Mouse (Mus musculus) stomach, embryonic 16.5 days (tissue): ENCODE data around the gene Plcb1. TPM values are rescaled to one million over a fixed set of nuclear protein-coding genes. Genes with fewer than 3 reads are reported as not detected.

Source experiments
- ATAC-seq: fragments of 200-750 bp; cut with Nextera tagmentation; 2 replicates; pipeline ENCODE4 v1.8.0; 2017; ENCODE audit warnings: moderate number of reproducible peaks, moderate TSS enrichment; ENCODE audit not compliant: insufficient read depth, low FRiP score
- H3K27ac ChIP-seq: fragments of 300-500 bp; sonication (generic); 2 replicates; pipeline ENCODE4 v1.5.1; 2014; ENCODE audit warnings: low read length
- H3K27me3 ChIP-seq: fragments of 300-500 bp; sonication (generic); 2 replicates; pipeline ENCODE4 v1.6.1; 2014; ENCODE audit warnings: low read length, control low read depth, mixed read lengths; ENCODE audit not compliant: control insufficient read depth, insufficient read depth
- H3K36me3 ChIP-seq: fragments of 300-500 bp; sonication (generic); 2 replicates; pipeline ENCODE4 v1.6.1; 2014; ENCODE audit warnings: low read length; ENCODE audit not compliant: control insufficient read depth, insufficient read depth
- H3K4me1 ChIP-seq: fragments of 300-500 bp; sonication (generic); 2 replicates; pipeline ENCODE4 v1.6.1; 2014; ENCODE audit warnings: low read length, control low read depth, mixed read lengths; ENCODE audit not compliant: control insufficient read depth, insufficient read depth
- H3K4me2 ChIP-seq: fragments of 300-500 bp; sonication (generic); 2 replicates; pipeline ENCODE4 v1.6.1; 2014; ENCODE audit warnings: low read depth, low read length, mixed read lengths
- H3K4me3 ChIP-seq: fragments of 300-500 bp; sonication (generic); replicated peaks from 2 replicates; pipeline ENCODE4 v1.5.1; 2014; ENCODE audit warnings: mild to moderate bottlenecking, low read length
- H3K9ac ChIP-seq: fragments of 300-500 bp; sonication (generic); 2 replicates; pipeline ENCODE4 v1.6.1; 2014; ENCODE audit warnings: low read length
- H3K9me3 ChIP-seq: fragments of 300-500 bp; sonication (generic); replicated peaks from 2 replicates; pipeline ENCODE4 v1.6.1; 2016; ENCODE audit warnings: low read length, control low read depth; ENCODE audit not compliant: control insufficient read depth
- WGBS: fragments of 180-500 bp; shearing (Covaris S2); extraction: QIAGEN DNeasy Blood & Tissue Kit; methylation state at CpG from one replicate; pipeline ENCODE4 v1.1.7; 2014; 5-methylcytosine and 5-hydroxymethylcytosine counted together
- polyA plus RNA-seq: library from polyadenylated mRNA; unstranded; fragments of >200 nt; fragmentation: Nextera tagmentation; extraction: Ambion mirVana; gene quantifications from 2 replicates; pipeline ENCODE4 v1.2.1, GENCODE M21; 2015

Gene Plcb1
- polyA plus RNA-seq, 1 experiment from 2014 or later, result 11.9 TPM

GRCm38 (mm10) chr2:134894776-134895175, 108.9 kb downstream of the Plcb1 start:
- no peaks in the 10 kb centered on the region for H3K4me1 ChIP-seq
- H3K9ac ChIP-seq, result no peak overlapping the region
- no peak overlapping the region for H3K4me3 ChIP-seq
- H3K4me2 ChIP-seq, result no peak overlapping the region
- H3K27me3 ChIP-seq, result no peaks in the 10 kb centered on the region
- ATAC-seq, result no peak
- H3K27ac ChIP-seq, result no peak overlapping the region
- no peaks in the 10 kb centered on the region for H3K36me3 ChIP-seq
- 90% methylated on average over 4 of the region's 4 CpGs for WGBS
- no peaks in the 10 kb centered on the region for H3K9me3 ChIP-seq

GRCm38 (mm10) chr2:134896196-134896595, 110.3 kb downstream of the Plcb1 start:
- no peak overlapping the region for H3K4me2 ChIP-seq

GRCm38 (mm10) chr2:134897083-134897482, 111.2 kb downstream of the Plcb1 start:
- H3K9ac ChIP-seq, result no peak overlapping the region
- no peaks in the 10 kb centered on the region for H3K9me3 ChIP-seq
- no peak overlapping the region for H3K4me3 ChIP-seq
- no peak for ATAC-seq
- H3K27ac ChIP-seq, result no peak overlapping the region
- no peaks in the 10 kb centered on the region for H3K27me3 ChIP-seq
- H3K4me1 ChIP-seq, result no peaks in the 10 kb centered on the region
- H3K4me2 ChIP-seq, result no peak overlapping the region
- H3K36me3 ChIP-seq, result no peaks in the 10 kb centered on the region
- WGBS, result 87% methylated on average over 5 of the region's 5 CpGs

More at GRCm38 (mm10) chr2:134896196-134896595, 110.3 kb downstream of the Plcb1 start:
- Histone ChIP-seq H3K9ac (no peak overlapping the region), H3K27ac (no peak overlapping the region), H3K27me3 (no peaks in the 10 kb centered on the region), H3K9me3 (no peaks in the 10 kb centered on the region), H3K4me1 (no peaks in the 10 kb centered on the region), H3K4me3 (no peak overlapping the region), H3K36me3 (no peaks in the 10 kb centered on the region)
- WGBS, result 68% methylated on average over 3 of the region's 3 CpGs
- ATAC-seq, result no peak

- Histone ChIP-seq H3K4me2 (no peak overlapping the region), H3K27me3 (no peaks in the 10 kb centered on the region), H3K4me1 (no peaks in the 10 kb centered on the region), H3K4me3 (no peak overlapping the region), H3K36me3 (no peaks in the 10 kb centered on the region), H3K9ac (no peak overlapping the region), H3K9me3 (no peaks in the 10 kb centered on the region), H3K27ac (no peak overlapping the region)
- WGBS, result 94% methylated on average over 2 of the region's 2 CpGs
- ATAC-seq, result no peak
Measured at GRCm38 (mm10) chr2:134901521-134901920, 115.7 kb downstream of the Plcb1 start.

GRCm38 (mm10) chr2:134910882-134911281, 125.0 kb downstream of the Plcb1 start:
- H3K9me3 ChIP-seq, result no peaks in the 10 kb centered on the region
- H3K36me3 ChIP-seq, result no peaks in the 10 kb centered on the region
- ATAC-seq, result no peak
- no peaks in the 10 kb centered on the region for H3K27me3 ChIP-seq
- WGBS, result 47% methylated on average over 1 of the region's 1 CpGs
- H3K4me3 ChIP-seq, result no peak overlapping the region
- H3K27ac ChIP-seq, result no peak overlapping the region
- no peak overlapping the region for H3K9ac ChIP-seq
- no peaks in the 10 kb centered on the region for H3K4me1 ChIP-seq
- no peak overlapping the region for H3K4me2 ChIP-seq

GRCm38 (mm10) chr2:134911360-134911759, 125.5 kb downstream of the Plcb1 start:
- no peaks in the 10 kb centered on the region for H3K27me3 ChIP-seq
- H3K9me3 ChIP-seq, result no peaks in the 10 kb centered on the region
- no peak overlapping the region for H3K27ac ChIP-seq
- H3K9ac ChIP-seq, result no peak overlapping the region
- H3K36me3 ChIP-seq, result no peaks in the 10 kb centered on the region
- H3K4me1 ChIP-seq, result no peaks in the 10 kb centered on the region
- H3K4me2 ChIP-seq, result no peak overlapping the region
- no peak overlapping the region for H3K4me3 ChIP-seq
- no peak for ATAC-seq
- 91% methylated on average over 6 of the region's 6 CpGs for WGBS

GRCm38 (mm10) chr2:134912616-134913015, 126.7 kb downstream of the Plcb1 start:
- Histone ChIP-seq H3K9ac (no peak overlapping the region), H3K36me3 (no peaks in the 10 kb centered on the region), H3K4me3 (no peak overlapping the region), H3K27me3 (no peaks in the 10 kb centered on the region), H3K4me1 (no peaks in the 10 kb centered on the region), H3K9me3 (no peaks in the 10 kb centered on the region), H3K4me2 (no peak overlapping the region), H3K27ac (no peak overlapping the region)
- WGBS, result 85% methylated on average over 2 of the region's 2 CpGs
- ATAC-seq, result no peak

GRCm38 (mm10) chr2:134913542-134913941, 127.7 kb downstream of the Plcb1 start:
- Histone ChIP-seq H3K4me1 (no peaks in the 10 kb centered on the region), H3K9me3 (no peaks in the 10 kb centered on the region), H3K4me2 (no peak overlapping the region), H3K9ac (no peak overlapping the region), H3K36me3 (no peaks in the 10 kb centered on the region), H3K27ac (no peak overlapping the region), H3K27me3 (no peaks in the 10 kb centered on the region), H3K4me3 (no peak overlapping the region)
- no peak for ATAC-seq
- WGBS, result 76% methylated on average over 3 of the region's 3 CpGs

GRCm38 (mm10) chr2:134914091-134914550, 128.3 kb downstream of the Plcb1 start:
- Histone ChIP-seq H3K36me3 (no peaks in the 10 kb centered on the region), H3K27ac (no peak overlapping the region), H3K4me3 (no peak overlapping the region), H3K9ac (no peak overlapping the region), H3K4me1 (no peaks in the 10 kb centered on the region), H3K9me3 (no peaks in the 10 kb centered on the region), H3K4me2 (no peak overlapping the region), H3K27me3 (no peaks in the 10 kb centered on the region)
- no peak for ATAC-seq
- WGBS, result 93% methylated on average over 2 of the region's 2 CpGs

GRCm38 (mm10) chr2:134915035-134915434, 129.2 kb downstream of the Plcb1 start:
- Histone ChIP-seq H3K9ac (no peak overlapping the region), H3K27ac (no peak overlapping the region), H3K4me2 (no peak overlapping the region), H3K9me3 (no peaks in the 10 kb centered on the region), H3K36me3 (no peaks in the 10 kb centered on the region), H3K4me3 (no peak overlapping the region), H3K4me1 (no peaks in the 10 kb centered on the region), H3K27me3 (no peaks in the 10 kb centered on the region)
- 68% methylated on average over 3 of the region's 3 CpGs for WGBS
- no peak for ATAC-seq
